Mouse (Mus musculus): Measurements from ENCODE around the gene Lingo1. TPM values are rescaled to one million over a fixed set of nuclear protein-coding genes. Genes with fewer than 3 reads are reported as not detected.

The Lingo1 gene
- polyA plus RNA-seq, 1 experiment from 2014 or later, result 1.8 TPM

- Histone ChIP-seq H3K4me2 (no peak overlapping the region), H3K4me1 (replicated peaks) (no peaks in the 10 kb centered on the region), H3K4me3 (no peak overlapping the region), H3K9me3 (replicated peaks) (no peaks in the 10 kb centered on the region), H3K9ac (no peak overlapping the region), H3K27me3 (replicated peaks) (peaks cover 3% of the 10 kb centered on the region; the same call in 1 of the 2 replicates), H3K27ac (ENCODE audit: poor library complexity, severe bottlenecking) (no peak overlapping the region), H3K36me3 (no peaks in the 10 kb centered on the region)
- ATAC-seq (ENCODE audit: insufficient number of reproducible peaks, low FRiP score), result no peak
- WGBS, result 71% methylated on average over 14 of the region's 14 CpGs
These were observed 49.9 kb downstream of the Lingo1 start for GRCm38 (mm10) chr9:56746195-56746925.

- Histone ChIP-seq H3K36me3 (no peaks in the 10 kb centered on the region), H3K4me2 (no peak overlapping the region), H3K4me3 (no peak overlapping the region), H3K4me1 (replicated peaks) (no peaks in the 10 kb centered on the region), H3K27me3 (replicated peaks) (peaks cover 3% of the 10 kb centered on the region; the same call in 1 of the 2 replicates), H3K27ac (ENCODE audit: poor library complexity, severe bottlenecking) (no peak overlapping the region), H3K9me3 (replicated peaks) (no peaks in the 10 kb centered on the region), H3K9ac (no peak overlapping the region)
- ATAC-seq (ENCODE audit: insufficient number of reproducible peaks, low FRiP score), result no peak
- WGBS, result 17% methylated on average over 5 of the region's 5 CpGs
These were observed 51.9 kb downstream of the Lingo1 start for GRCm38 (mm10) chr9:56744369-56744768.

GRCm38 (mm10) chr9:56739181-56739737 is 57.0 kb downstream of the Lingo1 start:
- Histone ChIP-seq H3K27me3 (replicated peaks) (peaks cover 9% of the 10 kb centered on the region), H3K27ac (ENCODE audit: poor library complexity, severe bottlenecking) (no peak overlapping the region), H3K9ac (no peak overlapping the region), H3K9me3 (replicated peaks) (no peaks in the 10 kb centered on the region), H3K36me3 (no peaks in the 10 kb centered on the region), H3K4me1 (replicated peaks) (no peaks in the 10 kb centered on the region), H3K4me3 (no peak overlapping the region), H3K4me2 (no peak overlapping the region)
- no peak for ATAC-seq (ENCODE audit: insufficient number of reproducible peaks, low FRiP score)
- WGBS, result 60% methylated on average over 5 of the region's 5 CpGs

GRCm38 (mm10) chr9:56738261-56739171 is 57.8 kb downstream of the Lingo1 start:
- H3K4me3 ChIP-seq, result no peak overlapping the region
- H3K4me2 ChIP-seq, result no peak overlapping the region
- H3K9me3 ChIP-seq (replicated peaks), result no peaks in the 10 kb centered on the region
- no peak overlapping the region for H3K9ac ChIP-seq
- no peak for ATAC-seq (ENCODE audit: insufficient number of reproducible peaks, low FRiP score)
- 44% methylated on average over 9 of the region's 9 CpGs for WGBS
- no peaks in the 10 kb centered on the region for H3K4me1 ChIP-seq (replicated peaks)
- peaks cover 9% of the 10 kb centered on the region for H3K27me3 ChIP-seq (replicated peaks)
- no peak overlapping the region for H3K27ac ChIP-seq (ENCODE audit: poor library complexity, severe bottlenecking)
- H3K36me3 ChIP-seq, result no peaks in the 10 kb centered on the region

GRCm38 (mm10) chr9:56734398-56734797 is 61.9 kb downstream of the Lingo1 start:
- no peak for ATAC-seq (ENCODE audit: insufficient number of reproducible peaks, low FRiP score)
- H3K36me3 ChIP-seq, result no peaks in the 10 kb centered on the region
- 58% methylated on average over 6 of the region's 6 CpGs for WGBS

GRCm38 (mm10) chr9:56730997-56731396 is 65.3 kb downstream of the Lingo1 start:
- Histone ChIP-seq H3K9ac (no peak overlapping the region), H3K27me3 (replicated peaks) (peaks cover 63% of the 10 kb centered on the region), H3K4me3 (no peak overlapping the region), H3K4me2 (no peak overlapping the region), H3K36me3 (no peaks in the 10 kb centered on the region), H3K9me3 (replicated peaks) (no peaks in the 10 kb centered on the region), H3K4me1 (replicated peaks) (peaks cover 4% of the 10 kb centered on the region; the same call in 1 of the 2 replicates), H3K27ac (ENCODE audit: poor library complexity, severe bottlenecking) (no peak overlapping the region)
- no peak for ATAC-seq (ENCODE audit: insufficient number of reproducible peaks, low FRiP score)
- 29% methylated on average over 2 of the region's 2 CpGs for WGBS

More at GRCm38 (mm10) chr9:56734398-56734797, 61.9 kb downstream of the Lingo1 start:
- H3K27ac ChIP-seq (ENCODE audit: poor library complexity, severe bottlenecking), result no peak overlapping the region
- H3K4me1 ChIP-seq (replicated peaks), result peaks cover 4% of the 10 kb centered on the region; the same call in 1 of the 2 replicates
- no peak overlapping the region for H3K4me3 ChIP-seq
- no peak overlapping the region for H3K9ac ChIP-seq
- peaks cover 40% of the 10 kb centered on the region for H3K27me3 ChIP-seq (replicated peaks)
- no peaks in the 10 kb centered on the region for H3K9me3 ChIP-seq (replicated peaks)
- no peak overlapping the region for H3K4me2 ChIP-seq

- no peak overlapping the region for H3K4me2 ChIP-seq
- H3K27ac ChIP-seq (ENCODE audit: poor library complexity, severe bottlenecking), result no peak overlapping the region
- no peak overlapping the region for H3K9ac ChIP-seq
- H3K36me3 ChIP-seq, result no peaks in the 10 kb centered on the region
- no peak for ATAC-seq (ENCODE audit: insufficient number of reproducible peaks, low FRiP score)
- WGBS, result 32% methylated on average over 2 of the region's 2 CpGs
- H3K9me3 ChIP-seq (replicated peaks), result no peaks in the 10 kb centered on the region
- H3K4me1 ChIP-seq (replicated peaks), result peaks cover 4% of the 10 kb centered on the region; the same call in 1 of the 2 replicates
- peaks cover 61% of the 10 kb centered on the region for H3K27me3 ChIP-seq (replicated peaks)
- no peak overlapping the region for H3K4me3 ChIP-seq
These were observed 67.1 kb downstream of the Lingo1 start for GRCm38 (mm10) chr9:56729145-56729544.

- ATAC-seq (ENCODE audit: insufficient number of reproducible peaks, low FRiP score), result no peak
- WGBS, result 37% methylated on average over 15 of the region's 15 CpGs
- H3K4me1 ChIP-seq (replicated peaks), result peaks cover 4% of the 10 kb centered on the region; the same call in 1 of the 2 replicates
- no peak overlapping the region for H3K4me3 ChIP-seq
- H3K36me3 ChIP-seq, result no peaks in the 10 kb centered on the region
- H3K9ac ChIP-seq, result no peak overlapping the region
- H3K27me3 ChIP-seq (replicated peaks), result peaks cover 66% of the 10 kb centered on the region
- H3K9me3 ChIP-seq (replicated peaks), result no peaks in the 10 kb centered on the region
- no peak overlapping the region for H3K4me2 ChIP-seq
- H3K27ac ChIP-seq (ENCODE audit: poor library complexity, severe bottlenecking), result no peak overlapping the region
These were observed 68.3 kb downstream of the Lingo1 start for GRCm38 (mm10) chr9:56727703-56728684.

GRCm38 (mm10) chr9:56725814-56726213 is 70.5 kb downstream of the Lingo1 start:
- H3K27me3 ChIP-seq (replicated peaks), result peaks cover 51% of the 10 kb centered on the region
- ATAC-seq (ENCODE audit: insufficient number of reproducible peaks, low FRiP score), result no peak

GRCm38 (mm10) chr9:56722089-56722825 is 74.0 kb downstream of the Lingo1 start:
- WGBS, result 68% methylated on average over 11 of the region's 11 CpGs
- H3K9ac ChIP-seq, result no peak overlapping the region
- H3K4me2 ChIP-seq, result no peak overlapping the region
- H3K27me3 ChIP-seq (replicated peaks), result peaks cover 32% of the 10 kb centered on the region
- H3K27ac ChIP-seq (ENCODE audit: poor library complexity, severe bottlenecking), result no peak overlapping the region
- no peak overlapping the region for H3K4me3 ChIP-seq
- no peaks in the 10 kb centered on the region for H3K4me1 ChIP-seq (replicated peaks)
- no peaks in the 10 kb centered on the region for H3K36me3 ChIP-seq
- no peak for ATAC-seq (ENCODE audit: insufficient number of reproducible peaks, low FRiP score)
- no peaks in the 10 kb centered on the region for H3K9me3 ChIP-seq (replicated peaks)

More at GRCm38 (mm10) chr9:56725814-56726213, 70.5 kb downstream of the Lingo1 start:
- Histone ChIP-seq H3K27ac (ENCODE audit: poor library complexity, severe bottlenecking) (no peak overlapping the region), H3K9ac (no peak overlapping the region), H3K9me3 (replicated peaks) (no peaks in the 10 kb centered on the region), H3K4me2 (no peak overlapping the region), H3K4me3 (no peak overlapping the region), H3K4me1 (replicated peaks) (peaks cover 4% of the 10 kb centered on the region; the same call in 1 of the 2 replicates), H3K36me3 (no peaks in the 10 kb centered on the region)
- 23% methylated on average over 2 of the region's 2 CpGs for WGBS
